Mouse (Mus musculus): ENCODE data around the gene Rbfox3. TPM values are rescaled to one million over a fixed set of nuclear protein-coding genes. Genes with fewer than 3 reads are reported as not detected.

Rbfox3 gene
- polyA plus RNA-seq, 1 experiment from 2014 or later, result 0.37 TPM

DNA sequence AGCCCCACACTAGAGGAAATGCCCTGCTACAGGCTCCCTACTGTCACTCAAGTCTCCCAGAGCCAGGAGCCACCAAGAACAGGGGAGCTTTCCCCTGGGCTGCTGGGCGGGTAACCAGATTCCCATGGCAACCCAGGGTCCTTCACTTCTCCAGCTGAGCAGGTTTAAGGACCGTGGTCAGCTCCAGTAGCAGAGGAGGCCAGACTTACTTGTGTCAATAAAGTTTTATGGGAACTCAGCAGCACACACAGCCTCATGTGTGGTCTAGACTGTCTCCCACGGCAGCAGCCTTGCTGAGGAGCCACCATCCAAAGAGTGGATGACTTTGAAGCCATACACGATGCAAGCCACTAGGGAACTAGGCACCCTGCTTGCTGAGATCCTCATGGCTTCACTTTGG, 365.7 kb downstream of the Rbfox3 start:
- Histone ChIP-seq H3K36me3 (ENCODE audit: control insufficient read depth, insufficient read depth, low read length) (no peaks in the 10 kb centered on the region), H3K9ac (ENCODE audit: low read depth, low read length) (no peak overlapping the region), H3K4me2 (replicated peaks; ENCODE audit: low read depth, low read length) (no peak overlapping the region), H3K27ac (ENCODE audit: low read depth, low read length) (no peak overlapping the region), H3K4me1 (ENCODE audit: control insufficient read depth, insufficient read depth, low read length) (no peaks in the 10 kb centered on the region), H3K4me3 (ENCODE audit: low read length) (no peak overlapping the region), H3K27me3 (ENCODE audit: control insufficient read depth, insufficient read depth, low read length) (no peaks in the 10 kb centered on the region; the same call in 1 of the 2 replicates), H3K9me3 (ENCODE audit: control insufficient read depth, low read length) (no peaks in the 10 kb centered on the region)
- WGBS, result 10% methylated on average over 4 of the region's 4 CpGs
- ATAC-seq (ENCODE audit: low FRiP score, low TSS enrichment), result no peak

GRCm38 (mm10) chr11:118544564-118544963, 366.8 kb downstream of the Rbfox3 start:
- no peak for ATAC-seq (ENCODE audit: low FRiP score, low TSS enrichment)
- Histone ChIP-seq H3K4me1 (ENCODE audit: control insufficient read depth, insufficient read depth, low read length) (no peaks in the 10 kb centered on the region), H3K36me3 (ENCODE audit: control insufficient read depth, insufficient read depth, low read length) (no peaks in the 10 kb centered on the region), H3K9ac (ENCODE audit: low read depth, low read length) (no peak overlapping the region), H3K27me3 (ENCODE audit: control insufficient read depth, insufficient read depth, low read length) (no peaks in the 10 kb centered on the region; the same call in 1 of the 2 replicates), H3K27ac (ENCODE audit: low read depth, low read length) (no peak overlapping the region), H3K9me3 (ENCODE audit: control insufficient read depth, low read length) (no peaks in the 10 kb centered on the region), H3K4me3 (ENCODE audit: low read length) (no peak overlapping the region), H3K4me2 (replicated peaks; ENCODE audit: low read depth, low read length) (no peak overlapping the region)
- WGBS, result 78% methylated on average over 6 of the region's 6 CpGs

GRCm38 (mm10) chr11:118542906-118543305, 368.5 kb downstream of the Rbfox3 start:
- no peak overlapping the region for H3K27ac ChIP-seq (ENCODE audit: low read depth, low read length)
- no peaks in the 10 kb centered on the region for H3K9me3 ChIP-seq (ENCODE audit: control insufficient read depth, low read length)
- no peaks in the 10 kb centered on the region for H3K4me1 ChIP-seq (ENCODE audit: control insufficient read depth, insufficient read depth, low read length)
- H3K4me2 ChIP-seq (replicated peaks; ENCODE audit: low read depth, low read length), result no peak overlapping the region
- no peaks in the 10 kb centered on the region for H3K27me3 ChIP-seq (ENCODE audit: control insufficient read depth, insufficient read depth, low read length)
- no peaks in the 10 kb centered on the region for H3K36me3 ChIP-seq (ENCODE audit: control insufficient read depth, insufficient read depth, low read length)
- no peak for ATAC-seq (ENCODE audit: low FRiP score, low TSS enrichment)
- H3K9ac ChIP-seq (ENCODE audit: low read depth, low read length), result no peak overlapping the region
- 77% methylated on average over 7 of the region's 7 CpGs for WGBS
- no peak overlapping the region for H3K4me3 ChIP-seq (ENCODE audit: low read length)

- no peak overlapping the region for H3K27ac ChIP-seq (ENCODE audit: low read depth, low read length)
- no peaks in the 10 kb centered on the region for H3K36me3 ChIP-seq (ENCODE audit: control insufficient read depth, insufficient read depth, low read length)
- H3K9me3 ChIP-seq (ENCODE audit: control insufficient read depth, low read length), result no peaks in the 10 kb centered on the region
- no peak overlapping the region for H3K4me3 ChIP-seq (ENCODE audit: low read length)
- no peak overlapping the region for H3K4me2 ChIP-seq (replicated peaks; ENCODE audit: low read depth, low read length)
- H3K4me1 ChIP-seq (ENCODE audit: control insufficient read depth, insufficient read depth, low read length), result no peaks in the 10 kb centered on the region
- ATAC-seq (ENCODE audit: low FRiP score, low TSS enrichment), result 0 out of 2 replicates have a peak, but pooled peaks have one; percentile 51
- WGBS, result 49% methylated on average over 12 of the region's 12 CpGs
- H3K9ac ChIP-seq (ENCODE audit: low read depth, low read length), result no peak overlapping the region
- peaks cover 3% of the 10 kb centered on the region; the same call in 1 of the 2 replicates for H3K27me3 ChIP-seq (ENCODE audit: control insufficient read depth, insufficient read depth, low read length)
Observed at GRCm38 (mm10) chr11:118540411-118541026, 370.9 kb downstream of the Rbfox3 start.

- peaks cover 19% of the 10 kb centered on the region for H3K4me1 ChIP-seq (ENCODE audit: control insufficient read depth, insufficient read depth, low read length)
- no peak overlapping the region for H3K9ac ChIP-seq (ENCODE audit: low read depth, low read length)
- H3K9me3 ChIP-seq (ENCODE audit: control insufficient read depth, low read length), result no peaks in the 10 kb centered on the region
- H3K4me2 ChIP-seq (replicated peaks; ENCODE audit: low read depth, low read length), result no peak overlapping the region
- no peak for ATAC-seq (ENCODE audit: low FRiP score, low TSS enrichment)
- H3K27me3 ChIP-seq (ENCODE audit: control insufficient read depth, insufficient read depth, low read length), result peaks cover 3% of the 10 kb centered on the region; the same call in 1 of the 2 replicates
- no peaks in the 10 kb centered on the region for H3K36me3 ChIP-seq (ENCODE audit: control insufficient read depth, insufficient read depth, low read length)
- no peak overlapping the region for H3K27ac ChIP-seq (ENCODE audit: low read depth, low read length)
- no peak overlapping the region for H3K4me3 ChIP-seq (ENCODE audit: low read length)
- 80% methylated on average over 11 of the region's 11 CpGs for WGBS
Observed at GRCm38 (mm10) chr11:118538008-118538407, 373.4 kb downstream of the Rbfox3 start.

DNA sequence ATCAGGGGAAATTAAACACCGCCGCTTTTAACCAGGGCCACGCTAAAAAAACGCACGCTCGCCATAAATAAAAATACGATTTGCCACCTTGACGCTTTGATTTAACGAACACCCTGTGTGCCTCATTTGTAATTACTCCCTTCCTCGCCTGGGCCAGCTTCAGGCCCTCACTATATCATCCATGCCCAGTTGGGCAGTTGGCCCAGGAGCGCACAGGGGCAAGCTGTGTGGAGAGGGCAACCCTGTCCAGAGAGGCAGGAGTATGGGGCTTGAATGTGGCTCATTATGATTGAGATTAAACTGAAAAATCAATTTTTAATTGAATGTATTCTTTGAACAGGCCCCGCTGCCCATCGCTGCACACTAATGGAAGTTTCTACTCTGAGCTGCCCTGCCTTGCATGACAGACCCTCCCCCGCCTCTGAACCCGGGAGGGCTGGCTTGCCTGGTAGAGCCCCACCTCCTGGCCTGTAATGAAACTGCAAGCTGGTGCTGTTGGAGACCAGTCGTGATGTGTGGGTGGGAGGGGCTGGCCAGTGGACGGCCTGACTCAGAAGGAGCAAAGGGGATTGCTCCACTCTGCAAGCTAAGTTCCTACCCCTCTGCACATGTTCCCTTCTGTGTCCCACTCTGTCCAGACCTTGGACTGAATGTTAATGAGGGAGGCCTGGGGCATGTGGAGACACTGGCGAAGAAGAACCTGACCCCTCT, 376.9 kb downstream of the Rbfox3 start:
- no peak overlapping the region for H3K4me3 ChIP-seq (ENCODE audit: low read length)
- H3K9me3 ChIP-seq (ENCODE audit: control insufficient read depth, low read length), result no peaks in the 10 kb centered on the region
- peaks cover 25% of the 10 kb centered on the region for H3K4me1 ChIP-seq (ENCODE audit: control insufficient read depth, insufficient read depth, low read length)
- no peak overlapping the region for H3K27ac ChIP-seq (ENCODE audit: low read depth, low read length)
- no peak overlapping the region for H3K9ac ChIP-seq (ENCODE audit: low read depth, low read length)
- peaks cover 3% of the 10 kb centered on the region; the same call in 1 of the 2 replicates for H3K27me3 ChIP-seq (ENCODE audit: control insufficient read depth, insufficient read depth, low read length)
- H3K4me2 ChIP-seq (replicated peaks; ENCODE audit: low read depth, low read length), result no peak overlapping the region
- H3K36me3 ChIP-seq (ENCODE audit: control insufficient read depth, insufficient read depth, low read length), result no peaks in the 10 kb centered on the region
- WGBS, result 12% methylated on average over 18 of the region's 18 CpGs
- ATAC-seq (ENCODE audit: low FRiP score, low TSS enrichment), result peak; percentile 61

DNA sequence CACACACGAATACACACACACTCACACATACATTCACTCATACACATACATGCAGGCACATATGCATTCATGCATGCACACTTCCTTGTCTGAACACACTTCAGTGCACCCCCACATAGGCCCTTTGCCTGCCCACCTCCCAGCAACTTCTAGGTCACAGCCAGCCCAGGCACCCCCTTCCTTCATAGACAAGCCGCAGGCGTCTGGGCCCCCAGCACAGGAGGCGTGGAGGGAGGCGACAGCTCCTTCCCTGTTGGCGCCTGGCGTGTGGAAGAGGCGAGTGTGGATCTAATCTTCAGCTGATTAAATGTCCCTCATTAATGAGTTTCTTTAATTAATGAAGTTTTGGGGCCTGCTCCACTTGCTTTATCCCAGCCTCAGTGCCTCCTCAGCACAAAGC, 381.1 kb downstream of the Rbfox3 start:
- no peak overlapping the region for H3K4me2 ChIP-seq (replicated peaks; ENCODE audit: low read depth, low read length)
- H3K9me3 ChIP-seq (ENCODE audit: control insufficient read depth, low read length), result no peaks in the 10 kb centered on the region
- H3K4me1 ChIP-seq (ENCODE audit: control insufficient read depth, insufficient read depth, low read length), result peaks cover 34% of the 10 kb centered on the region
- WGBS, result 71% methylated on average over 8 of the region's 8 CpGs
- ATAC-seq (ENCODE audit: low FRiP score, low TSS enrichment), result no peak
- H3K9ac ChIP-seq (ENCODE audit: low read depth, low read length), result no peak overlapping the region
- no peak overlapping the region for H3K4me3 ChIP-seq (ENCODE audit: low read length)
- H3K36me3 ChIP-seq (ENCODE audit: control insufficient read depth, insufficient read depth, low read length), result no peaks in the 10 kb centered on the region
- peaks cover 3% of the 10 kb centered on the region for H3K27me3 ChIP-seq (ENCODE audit: control insufficient read depth, insufficient read depth, low read length)
- H3K27ac ChIP-seq (ENCODE audit: low read depth, low read length), result no peak overlapping the region

DNA sequence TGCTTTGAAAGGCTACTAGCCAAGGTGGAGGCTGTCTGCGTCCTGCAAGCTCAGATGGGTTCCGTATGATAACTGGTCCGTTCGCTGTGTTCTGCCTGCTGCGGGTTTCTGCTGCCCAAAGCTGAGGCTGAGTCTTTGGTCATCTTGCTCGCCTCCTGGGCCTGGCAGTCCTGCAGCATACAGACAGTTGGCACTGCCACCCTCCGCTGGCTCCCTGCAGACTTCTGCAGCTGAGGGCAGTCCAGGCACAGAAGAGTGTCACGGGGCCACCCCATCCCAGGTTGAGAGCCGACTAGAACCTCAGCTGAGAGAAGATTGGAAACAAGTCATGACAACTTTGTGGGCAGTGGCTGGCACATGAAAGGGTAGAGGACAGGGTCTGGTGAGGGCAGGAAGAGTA, 382.6 kb downstream of the Rbfox3 start:
- no peaks in the 10 kb centered on the region for H3K9me3 ChIP-seq (ENCODE audit: control insufficient read depth, low read length)
- no peaks in the 10 kb centered on the region for H3K36me3 ChIP-seq (ENCODE audit: control insufficient read depth, insufficient read depth, low read length)
- no peak overlapping the region for H3K4me3 ChIP-seq (ENCODE audit: low read length)
- ATAC-seq (ENCODE audit: low FRiP score, low TSS enrichment), result no peak
- H3K27ac ChIP-seq (ENCODE audit: low read depth, low read length), result no peak overlapping the region
- 86% methylated on average over 9 of the region's 9 CpGs for WGBS
- H3K9ac ChIP-seq (ENCODE audit: low read depth, low read length), result no peak overlapping the region
- H3K27me3 ChIP-seq (ENCODE audit: control insufficient read depth, insufficient read depth, low read length), result peaks cover 3% of the 10 kb centered on the region
- H3K4me1 ChIP-seq (ENCODE audit: control insufficient read depth, insufficient read depth, low read length), result peaks cover 28% of the 10 kb centered on the region
- no peak overlapping the region for H3K4me2 ChIP-seq (replicated peaks; ENCODE audit: low read depth, low read length)

DNA sequence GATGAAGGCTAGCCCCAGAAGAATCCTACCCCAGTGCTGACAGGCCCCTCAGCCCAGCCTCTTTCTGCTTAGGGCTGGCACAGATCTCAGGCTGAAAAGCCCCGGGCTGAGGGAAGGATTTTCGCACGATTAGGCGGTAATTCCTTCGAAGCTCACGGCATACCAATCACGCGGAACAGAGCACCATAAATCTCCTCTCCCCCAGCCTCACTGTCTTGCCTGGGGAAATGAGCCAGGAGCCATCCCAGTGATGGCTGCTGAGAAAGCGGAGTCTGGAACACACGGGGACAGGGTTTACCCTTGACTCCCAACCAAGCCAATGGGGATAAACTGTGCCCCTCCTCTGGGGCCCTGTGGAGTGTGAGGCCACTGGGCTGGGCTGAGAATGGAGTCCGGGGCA, 386.3 kb downstream of the Rbfox3 start:
- H3K36me3 ChIP-seq (ENCODE audit: control insufficient read depth, insufficient read depth, low read length), result no peaks in the 10 kb centered on the region
- H3K9me3 ChIP-seq (ENCODE audit: control insufficient read depth, low read length), result no peaks in the 10 kb centered on the region
- WGBS, result 11% methylated on average over 11 of the region's 11 CpGs
- peaks cover 22% of the 10 kb centered on the region; the same call in 1 of the 2 replicates for H3K4me1 ChIP-seq (ENCODE audit: control insufficient read depth, insufficient read depth, low read length)
- no peak overlapping the region for H3K4me3 ChIP-seq (ENCODE audit: low read length)
- H3K4me2 ChIP-seq (replicated peaks; ENCODE audit: low read depth, low read length), result no peak overlapping the region
- no peak overlapping the region for H3K27ac ChIP-seq (ENCODE audit: low read depth, low read length)
- no peak overlapping the region for H3K9ac ChIP-seq (ENCODE audit: low read depth, low read length)
- peak; percentile 45; the same call in 1 of the 2 replicates for ATAC-seq (ENCODE audit: low FRiP score, low TSS enrichment)
- H3K27me3 ChIP-seq (ENCODE audit: control insufficient read depth, insufficient read depth, low read length), result peaks cover 3% of the 10 kb centered on the region

All from kidney, embryonic 14.5 days (tissue).